Mouse (Mus musculus) CH12.LX (cell line): ENCODE results near the gene Mon2. TPM values are rescaled to one million over a fixed set of nuclear protein-coding genes. Genes with fewer than 3 reads are reported as not detected.

Experiments
- DNase-seq: peaks from one replicate; pipeline ENCODE4 v3.0.0-alpha.2; 2013; ENCODE audit errors: extremely low read depth
- H3K27ac ChIP-seq: 2 replicates; pipeline ENCODE4 v1.5.1; 2012; ENCODE audit warnings: low read depth, mild to moderate bottlenecking, control low read depth, moderate library complexity; ENCODE audit not compliant: insufficient read depth
- H3K27me3 ChIP-seq: replicated peaks from 2 replicates; pipeline ENCODE3; 2012; ENCODE audit warnings: inconsistent platforms
- H3K36me3 ChIP-seq, 2 experiments: replicated peaks in 1 of 2; 2 replicates each; pipeline versions ENCODE3 to v1.6.1; 2012; ENCODE audit warnings: inconsistent platforms in 1 of 2, low read length in 1 of 2, mild to moderate bottlenecking in 1 of 2, mixed read lengths in 1 of 2, moderate library complexity in 1 of 2; ENCODE audit not compliant: control insufficient read depth in 1 of 2, insufficient read depth in 1 of 2
- H3K4me1 ChIP-seq, 2 experiments: 2 replicates each; pipeline ENCODE4 v1.6.1; 2012; ENCODE audit warnings: inconsistent platforms in 1 of 2, moderate library complexity in 1 of 2; ENCODE audit not compliant: insufficient read depth in 2 of 2, control insufficient read depth in 1 of 2
- H3K4me2 ChIP-seq: 2 replicates; pipeline ENCODE4 v1.6.1; 2012; ENCODE audit warnings: low read depth, mild to moderate bottlenecking, control low read depth; ENCODE audit not compliant: poor library complexity, insufficient read depth, severe bottlenecking
- H3K4me3 ChIP-seq, 3 experiments: fragments of 150-350 bp in 1 of 3; sonication (generic) in 1 of 3; replicated peaks in 1 of 3; 2 replicates each; pipeline versions ENCODE3 to v1.5.1; 2011 to 2012; ENCODE audit warnings: low read depth in 2 of 3, low read length in 2 of 3, mild to moderate bottlenecking in 2 of 3, moderate library complexity in 2 of 3, control low read depth in 1 of 3, improper control_type of control experiment in 1 of 3, inconsistent platforms in 1 of 3, mixed read lengths in 1 of 3; ENCODE audit not compliant: poor library complexity in 1 of 3
- H3K79me2 ChIP-seq: replicated peaks from 2 replicates; pipeline ENCODE4 v1.6.1; 2012; ENCODE audit warnings: mild to moderate bottlenecking, moderate library complexity; ENCODE audit not compliant: control insufficient read depth, poor library complexity, insufficient read depth, severe bottlenecking; ENCODE audit errors: extremely low read depth
- H3K9ac ChIP-seq: 2 replicates; pipeline ENCODE4 v1.6.1; 2012; ENCODE audit warnings: low read depth, mild to moderate bottlenecking, control low read depth, moderate library complexity; ENCODE audit not compliant: insufficient read depth
- H3K9me3 ChIP-seq: replicated peaks from 2 replicates; pipeline ENCODE3; 2012; ENCODE audit warnings: low read length, inconsistent platforms, mixed read lengths
- BHLHE40 ChIP-seq: IDR thresholded peaks from 2 replicates; pipeline ENCODE4 v1.6.1; 2011; ENCODE audit warnings: mild to moderate bottlenecking, low read depth, low read length, improper control_type of control experiment
- CHD2 ChIP-seq: IDR thresholded peaks from 2 replicates; pipeline ENCODE4 v1.6.1; 2011; ENCODE audit warnings: low read length, improper control_type of control experiment
- CTCF ChIP-seq, 2 experiments: IDR thresholded peaks in 1 of 2; conservative IDR thresholded peaks in 1 of 2; 2 replicates each; pipeline ENCODE4 v1.5.1; 2011 to 2012; ENCODE audit warnings: low read depth in 2 of 2, low read length in 2 of 2, improper control_type of control experiment in 1 of 2, inconsistent platforms in 1 of 2, mild to moderate bottlenecking in 1 of 2, moderate library complexity in 1 of 2
- E2F4 ChIP-seq: IDR thresholded peaks from 2 replicates; pipeline ENCODE4 v1.6.1; 2011; ENCODE audit warnings: low read depth, low read length, improper control_type of control experiment; ENCODE audit not compliant: insufficient replicate concordance
- ELF1 ChIP-seq: IDR thresholded peaks from 2 replicates; pipeline ENCODE4 v1.6.1; 2014; ENCODE audit warnings: low read depth, mild to moderate bottlenecking, inconsistent platforms, low read length, improper control_type of control experiment
- ETS1 ChIP-seq: conservative IDR thresholded peaks from 2 replicates; pipeline ENCODE4 v1.6.1; 2012; ENCODE audit warnings: low read depth, mild to moderate bottlenecking, inconsistent platforms, low read length, improper control_type of control experiment, moderate library complexity
- GABPA ChIP-seq: IDR thresholded peaks from 2 replicates; pipeline ENCODE4 v1.6.1; 2012; ENCODE audit warnings: low read depth, low read length, improper control_type of control experiment, inconsistent platforms; ENCODE audit not compliant: insufficient replicate concordance
- HCFC1 ChIP-seq: IDR thresholded peaks from 2 replicates; pipeline ENCODE4 v1.6.1; 2012; ENCODE audit warnings: low read depth, mild to moderate bottlenecking, inconsistent platforms, low read length, improper control_type of control experiment
- IRF4 ChIP-seq: IDR thresholded peaks from 2 replicates; pipeline ENCODE4 v1.6.1; 2014; ENCODE audit warnings: low read depth, mild to moderate bottlenecking, inconsistent platforms, low read length, improper control_type of control experiment
- JUND ChIP-seq: conservative IDR thresholded peaks from 2 replicates; pipeline ENCODE4 v1.6.1; 2011; ENCODE audit warnings: low read depth, low read length, improper control_type of control experiment
- MAFK ChIP-seq: IDR thresholded peaks from 2 replicates; pipeline ENCODE4 v1.6.1; 2011; ENCODE audit warnings: low read length, improper control_type of control experiment; ENCODE audit not compliant: insufficient replicate concordance
- MAZ ChIP-seq: IDR thresholded peaks from 2 replicates; pipeline ENCODE4 v1.6.1; 2012; ENCODE audit warnings: low read depth, mild to moderate bottlenecking, inconsistent platforms, low read length, improper control_type of control experiment, moderate library complexity
- MEF2A ChIP-seq: IDR thresholded peaks from 2 replicates; pipeline ENCODE4 v1.6.1; 2014; ENCODE audit warnings: low read depth, mild to moderate bottlenecking, inconsistent platforms, low read length, improper control_type of control experiment, borderline replicate concordance
- MXI1 ChIP-seq: IDR thresholded peaks from 2 replicates; pipeline ENCODE4 v1.6.1; 2011; ENCODE audit warnings: mild to moderate bottlenecking, low read depth, low read length, improper control_type of control experiment
- NELFE ChIP-seq: IDR thresholded peaks from 2 replicates; pipeline ENCODE4 v1.6.1; 2011; ENCODE audit warnings: low read depth, low read length, improper control_type of control experiment
- NRF1 ChIP-seq: IDR thresholded peaks from 2 replicates; pipeline ENCODE4 v1.6.1; 2014; ENCODE audit warnings: low read depth, mild to moderate bottlenecking, inconsistent platforms, low read length, improper control_type of control experiment, moderate library complexity
- PAX5 ChIP-seq: IDR thresholded peaks from 2 replicates; pipeline ENCODE4 v1.6.1; 2012; ENCODE audit warnings: low read length, inconsistent platforms, mixed read lengths
- POLR2A ChIP-seq: IDR thresholded peaks from 2 replicates; pipeline ENCODE4 v1.6.1; 2011; ENCODE audit warnings: low read depth, mild to moderate bottlenecking, improper control_type of control experiment, low read length
- POLR2AphosphoS2 ChIP-seq: IDR thresholded peaks from 2 replicates; pipeline ENCODE4 v1.6.1; 2011; ENCODE audit warnings: low read depth, low read length, improper control_type of control experiment
- RCOR1 ChIP-seq: conservative IDR thresholded peaks from 2 replicates; pipeline ENCODE4 v1.6.1; 2012; ENCODE audit warnings: low read depth, mild to moderate bottlenecking, inconsistent platforms, low read length, improper control_type of control experiment
- SIN3A ChIP-seq: IDR thresholded peaks from 2 replicates; pipeline ENCODE4 v1.6.1; 2012; ENCODE audit warnings: low read length, improper control_type of control experiment, inconsistent platforms
- TBP ChIP-seq: conservative IDR thresholded peaks from 2 replicates; pipeline ENCODE4 v1.6.1; 2011; ENCODE audit warnings: low read depth, low read length, improper control_type of control experiment
- TCF12 ChIP-seq: IDR thresholded peaks from 2 replicates; pipeline ENCODE4 v1.6.1; 2014; ENCODE audit warnings: low read depth, mild to moderate bottlenecking, inconsistent platforms, low read length, improper control_type of control experiment
- UBTF ChIP-seq: IDR thresholded peaks from 2 replicates; pipeline ENCODE4 v1.6.1; 2012; ENCODE audit warnings: low read depth, mild to moderate bottlenecking, inconsistent platforms, low read length, improper control_type of control experiment, moderate library complexity
- USF1 ChIP-seq: IDR thresholded peaks from 2 replicates; pipeline ENCODE4 v1.6.1; 2014; ENCODE audit warnings: low read depth, mild to moderate bottlenecking, inconsistent platforms, low read length, improper control_type of control experiment
- ZC3H11A ChIP-seq: IDR thresholded peaks from 2 replicates; pipeline ENCODE4 v1.6.1; 2012; ENCODE audit warnings: low read depth, mild to moderate bottlenecking, inconsistent platforms, low read length, improper control_type of control experiment
- ZKSCAN1 ChIP-seq: IDR thresholded peaks from 2 replicates; pipeline ENCODE4 v1.6.1; 2012; ENCODE audit warnings: low read depth, inconsistent platforms, low read length, improper control_type of control experiment, borderline replicate concordance
- ZMIZ1 ChIP-seq: IDR thresholded peaks from 2 replicates; pipeline ENCODE4 v1.6.1; 2012; ENCODE audit warnings: low read depth, mild to moderate bottlenecking, inconsistent platforms, low read length, improper control_type of control experiment
- dilution Hi-C: fragments of 300-500 bp; cut with MboI; formaldehyde crosslinking; loops from 2 replicates; pipeline ENCODE4 v1.14.3; 2020; ENCODE audit warnings: low sequenced_read_pairs; ENCODE audit not compliant: extremely low pct_unique_long_range_greater_than_20kb, extremely low pct_ligation_motif_present
- in situ Hi-C: fragments of 300-500 bp; cut with MboI; formaldehyde crosslinking; loops from 3 replicates; pipeline ENCODE4 v1.14.3; 2019; ENCODE audit warnings: low sequenced_read_pairs, low pct_ligation_motif_present, low pct_unique_long_range_greater_than_20kb, mixed read lengths
- polyA plus RNA-seq: library from polyadenylated mRNA; unstranded; fragments of >175 nt; gene quantifications from 2 replicates; pipeline ENCODE4 v1.2.1, GENCODE M21; 2012; ENCODE audit warnings: low read depth; ENCODE audit not compliant: insufficient read length
- total RNA-seq, 2 experiments: library from RNA; depleted of rRNA; stranded (reverse); fragments of 300-350 nt in 1 of 2; fragments of >200 nt in 1 of 2; gene quantifications; 2 replicates each; pipeline ENCODE4 v1.2.3; 2012 to 2014

The Mon2 gene
- total and polyA plus RNA-seq, 3 experiments: 18.6 to 31.0 (median 28.8) TPM

- peaks cover 8 to 35% of the 10 kb centered on the region in 2 experiments; a peak in 3 of 4 replicates for H3K4me1 ChIP-seq
- TF ChIP-seq CHD2 (0 out of 2 replicates have a peak, but pooled peaks have one; percentile 33), CTCF (conservative IDR thresholded peaks at IDR 0.05 in 1 of 2, IDR thresholded peaks at IDR 0.05 in 1 of 2; ENCODE audit: low read depth in 2 of 2, low read length in 2 of 2) (no peak), POLR2AphosphoS2 (no peak; the same call in 1 of the 2 replicates), MXI1 (no peak), MAZ (0 out of 2 replicates have a peak, but pooled peaks have one; percentile 27), UBTF (no peak; the same call in 1 of the 2 replicates), ELF1 (peak; percentile 55), NELFE (peak; percentile 70; the same call in 1 of the 2 replicates), MAFK (no peak), ZC3H11A (no peak), IRF4 (no peak), ETS1 (no peak), ZKSCAN1 (no peak), NRF1 (no peak), TBP (no peak), JUND (no peak), RCOR1 (no peak), TCF12 (0 out of 2 replicates have a peak, but pooled peaks have one; percentile 42), PAX5 (no peak), GABPA (no peak), SIN3A (peak; percentile 48; the same call in 1 of the 2 replicates), BHLHE40 (no peak), E2F4 (no peak), ZMIZ1 (peak; percentile 59), POLR2A (peak; percentile 65), MEF2A (no peak), USF1 (peak; percentile 83), HCFC1 (no peak; the same call in 1 of the 2 replicates)
- TF ChIP-seq, all 38 proteins: peak for 9
- Histone ChIP-seq H3K9me3 (no peaks in the 10 kb centered on the region), H3K4me2 (no peak overlapping the region), H3K27ac (peak overlapping the region; percentile 89), H3K9ac (peak overlapping the region; percentile 95), H3K27me3 (no peaks in the 10 kb centered on the region), H3K36me3 (peaks cover 0 to 13% of the 10 kb centered on the region in 2 experiments), H3K4me3 (peak overlapping the region; percentile 82 to 91 (median 86)), H3K79me2 (peaks cover 18% of the 10 kb centered on the region)
- in situ Hi-C loops: no loop called here
- DNase-seq: peak; percentile 54
- dilution Hi-C loops: no loop called here
Measured at GRCm38 (mm10) chr10:122985515-122986319, 90.6 kb downstream of the Mon2 start.
